Mouse (Mus musculus): Measurements from ENCODE around the gene Rufy4. TPM values are rescaled to one million over a fixed set of nuclear protein-coding genes. Genes with fewer than 3 reads are reported as not detected.
A peak's percentile ranks its signal among the peaks of the same experiment; 100 is the strongest.

Rufy4 gene
- polyA plus RNA-seq, 1 experiment from 2014 or later: 0.32 TPM

DNA sequence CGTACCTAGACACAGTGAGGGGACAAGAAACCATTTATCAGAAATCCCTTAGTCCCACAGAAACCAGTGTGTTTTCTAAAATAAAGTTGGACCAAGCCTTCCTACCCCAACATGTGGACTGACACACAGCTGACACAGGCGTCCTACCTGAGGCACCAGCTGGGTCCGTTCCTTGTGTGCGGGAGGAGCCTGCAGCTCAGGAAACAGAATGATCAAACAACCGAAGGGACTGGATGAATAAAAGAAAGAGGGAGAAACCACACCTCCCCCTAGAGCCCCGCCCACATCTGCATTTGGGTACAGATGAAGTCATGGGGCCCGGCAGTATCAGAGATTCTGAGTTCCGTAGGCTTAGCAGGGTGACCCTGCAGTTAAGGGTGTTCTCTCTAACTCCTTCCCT is 69.1 kb downstream of the Rufy4 start, which contains the start of gene Cxcr1:
Cxcr1 (minus strand) TSS at position 187 of the 400 bp plus-strand sequence.
- no peaks in the 10 kb centered on the region for H3K27me3 ChIP-seq (ENCODE audit: insufficient read depth, low read length)
- H3K36me3 ChIP-seq (ENCODE audit: insufficient read depth, low read length): no peaks in the 10 kb centered on the region
- no peak within 1 kb of the TSS for H3K9ac ChIP-seq (replicated peaks; ENCODE audit: low read length)
- no peak within 1 kb of the TSS for H3K27ac ChIP-seq (ENCODE audit: low read length)
- H3K9me3 ChIP-seq (ENCODE audit: low read length): no peaks in the 10 kb centered on the region
- no peak within 1 kb of the TSS for H3K4me3 ChIP-seq (ENCODE audit: low read length)
- WGBS: 61% methylated on average over 8 of the region's 8 CpGs
- no peak for ATAC-seq (ENCODE audit: low FRiP score, low TSS enrichment)
- H3K4me1 ChIP-seq (ENCODE audit: insufficient read depth, low read length): no peaks in the 10 kb centered on the region
- H3K4me2 ChIP-seq (replicated peaks; ENCODE audit: low read depth, low read length): no peak within 1 kb of the TSS

GRCm38 (mm10) chr1:74195961-74196360 is 70.6 kb downstream of the Rufy4 start:
- no peak for ATAC-seq (ENCODE audit: low FRiP score, low TSS enrichment)
- 51% methylated on average over 7 of the region's 7 CpGs for WGBS
- H3K36me3 ChIP-seq (ENCODE audit: insufficient read depth, low read length): no peaks in the 10 kb centered on the region

GRCm38 (mm10) chr1:74196621-74197419 is 71.5 kb downstream of the Rufy4 start:
- peak; percentile 80 for ATAC-seq (ENCODE audit: low FRiP score, low TSS enrichment)
- H3K9me3 ChIP-seq (ENCODE audit: low read length): no peaks in the 10 kb centered on the region
- H3K4me3 ChIP-seq (ENCODE audit: low read length): no peak overlapping the region
- H3K27ac ChIP-seq (ENCODE audit: low read length): peak overlapping the region; percentile 44; the same call in 1 of the 2 replicates
- H3K27me3 ChIP-seq (ENCODE audit: insufficient read depth, low read length): no peaks in the 10 kb centered on the region
- H3K36me3 ChIP-seq (ENCODE audit: insufficient read depth, low read length): no peaks in the 10 kb centered on the region
- H3K4me1 ChIP-seq (ENCODE audit: insufficient read depth, low read length): no peaks in the 10 kb centered on the region
- no peak overlapping the region for H3K9ac ChIP-seq (replicated peaks; ENCODE audit: low read length)
- H3K4me2 ChIP-seq (replicated peaks; ENCODE audit: low read depth, low read length): no peak overlapping the region
- WGBS: 74% methylated on average over 17 of the region's 17 CpGs

More at GRCm38 (mm10) chr1:74195961-74196360, 70.6 kb downstream of the Rufy4 start:
- H3K4me1 ChIP-seq (ENCODE audit: insufficient read depth, low read length): no peaks in the 10 kb centered on the region
- no peak overlapping the region for H3K9ac ChIP-seq (replicated peaks; ENCODE audit: low read length)
- no peak overlapping the region for H3K4me3 ChIP-seq (ENCODE audit: low read length)
- no peak overlapping the region for H3K27ac ChIP-seq (ENCODE audit: low read length)
- H3K4me2 ChIP-seq (replicated peaks; ENCODE audit: low read depth, low read length): no peak overlapping the region
- no peaks in the 10 kb centered on the region for H3K27me3 ChIP-seq (ENCODE audit: insufficient read depth, low read length)
- no peaks in the 10 kb centered on the region for H3K9me3 ChIP-seq (ENCODE audit: low read length)

Other genes starting within 250 kb of the Rufy4 start
- 77.3 and 78.3 TPM in 2 replicates for gene Tns1, start 1.1 kb upstream of the Rufy4 start, polyA plus RNA-seq (2015; fragmentation: Nextera tagmentation; extraction: Ambion mirVana)
- gene Cxcr2, start 28.4 kb downstream of the Rufy4 start, polyA plus RNA-seq (2015; fragmentation: Nextera tagmentation; extraction: Ambion mirVana): 0.11 and 0.24 TPM in 2 replicates
- not detected in 2 replicates for gene Cxcr1, start 69.1 kb downstream of the Rufy4 start, polyA plus RNA-seq (2015; fragmentation: Nextera tagmentation; extraction: Ambion mirVana)
- 441 and 457 TPM in 2 replicates for gene Arpc2, start 110.5 kb downstream of the Rufy4 start, polyA plus RNA-seq (2015; fragmentation: Nextera tagmentation; extraction: Ambion mirVana)
- 1.6 and 1.9 TPM in 2 replicates for gene Gpbar1, start 153.0 kb downstream of the Rufy4 start, polyA plus RNA-seq (2015; fragmentation: Nextera tagmentation; extraction: Ambion mirVana)
- gene Aamp, start 159.2 kb downstream of the Rufy4 start, polyA plus RNA-seq (2015; fragmentation: Nextera tagmentation; extraction: Ambion mirVana): 322 and 350 TPM in 2 replicates
- 149 and 156 TPM in 2 replicates for gene Pnkd, start 159.4 kb downstream of the Rufy4 start, polyA plus RNA-seq (2015; fragmentation: Nextera tagmentation; extraction: Ambion mirVana)
- gene Tmbim1, start 180.1 kb downstream of the Rufy4 start, polyA plus RNA-seq (2015; fragmentation: Nextera tagmentation; extraction: Ambion mirVana): 33.5 and 35.1 TPM in 2 replicates
- gene Catip, start 236.6 kb downstream of the Rufy4 start, polyA plus RNA-seq (2015; fragmentation: Nextera tagmentation; extraction: Ambion mirVana): 0.50 and 0.53 TPM in 2 replicates
- 4.5 and 5.4 TPM in 2 replicates for gene Slc11a1, start 249.7 kb downstream of the Rufy4 start, polyA plus RNA-seq (2015; fragmentation: Nextera tagmentation; extraction: Ambion mirVana)

All from kidney, embryonic 16.5 days (tissue).